Mouse (Mus musculus) spleen, adult 12 weeks (tissue): Measurements from ENCODE around the gene Hnrnpul2.
A peak's percentile ranks its signal among the peaks of the same experiment; 100 is the strongest.

ENCODE experiments used
- DNase-seq: peaks from one replicate; pipeline ENCODE4 v3.0.0; 2022; ENCODE audit warnings: low spot score

Hnrnpul2 gene

DNA sequence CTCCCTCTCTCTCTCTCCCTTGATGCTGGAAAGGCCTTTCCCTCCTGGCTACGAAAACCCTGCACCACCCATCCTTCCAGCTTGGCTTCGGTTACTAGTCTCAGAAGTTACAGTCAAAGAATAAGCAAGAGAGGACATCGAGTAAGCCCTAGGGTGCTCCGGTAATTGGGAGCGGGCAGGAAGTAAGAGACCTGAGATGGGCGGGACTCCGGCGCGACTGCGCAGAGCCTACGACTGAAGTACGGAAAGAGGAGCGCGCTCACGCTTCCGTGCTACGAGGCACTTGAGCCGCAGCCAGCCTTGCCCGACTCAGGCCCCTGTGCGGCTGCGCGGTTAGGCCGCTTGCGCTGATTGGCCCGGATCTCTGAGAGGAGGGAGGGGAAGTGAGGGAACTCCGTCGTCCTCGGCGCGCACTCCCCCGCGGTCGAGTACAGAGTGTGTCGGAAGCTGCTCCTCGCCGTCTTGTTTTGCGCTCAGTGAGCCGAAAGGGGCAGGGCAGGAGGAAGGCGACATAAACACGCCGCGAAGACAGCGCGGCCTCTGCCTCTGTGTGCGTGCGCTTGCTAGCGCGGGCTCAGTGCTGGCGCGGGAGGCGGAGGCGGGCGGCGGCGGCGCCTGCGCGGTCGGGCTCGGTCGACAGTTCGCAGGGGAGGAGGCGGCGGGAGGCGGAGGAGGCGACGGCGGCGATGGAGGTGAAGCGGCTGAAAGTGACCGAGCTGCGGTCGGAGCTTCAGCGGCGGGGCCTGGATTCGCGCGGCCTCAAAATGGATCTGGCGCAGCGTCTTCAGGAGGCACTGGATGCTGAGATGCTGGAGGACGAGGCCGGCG, at the start of gene Hnrnpul2:
Hnrnpul2 (plus strand) TSS at position 415 of the 828 bp plus-strand sequence.
- peak; percentile 95 for DNase-seq

DNA sequence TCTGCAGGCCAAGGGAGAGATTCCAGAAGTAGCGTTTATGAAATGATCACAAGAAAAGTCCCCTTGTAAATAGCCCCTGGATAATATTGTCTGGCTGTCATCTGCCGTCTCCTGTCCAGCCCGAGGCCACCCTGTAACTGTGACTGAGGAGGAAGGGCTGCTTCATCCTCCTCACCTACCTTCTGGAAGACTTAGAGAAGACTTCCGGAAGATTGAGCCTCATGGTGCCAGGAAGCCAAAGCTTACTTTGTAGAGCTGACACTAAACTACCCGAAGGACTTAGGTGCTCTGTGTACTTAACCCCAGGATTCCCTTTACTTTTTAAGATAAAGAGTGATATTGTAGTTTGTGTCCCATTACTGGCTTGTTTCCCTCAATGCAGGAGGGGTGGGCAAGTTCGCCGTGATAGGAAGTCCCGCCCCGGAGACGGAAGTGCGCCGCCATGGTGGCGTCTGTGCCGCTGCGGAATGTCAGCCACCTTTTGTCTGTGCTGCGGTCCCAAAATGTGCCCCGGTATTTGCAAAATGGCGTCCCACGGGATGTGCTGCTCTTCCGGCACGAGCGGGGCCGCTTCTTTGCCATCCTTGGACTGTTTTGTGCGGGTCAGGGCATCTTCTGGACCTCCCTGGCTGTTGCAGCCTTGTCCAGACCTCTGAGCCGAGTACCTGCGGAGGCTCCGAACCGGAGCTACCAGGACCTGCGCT, 49.1 kb upstream of the Hnrnpul2 start, which contains the start of gene Tmem223:
Tmem223 (plus strand) TSS at position 430 of the 704 bp plus-strand sequence.
- peak; percentile 67 for DNase-seq

DNA sequence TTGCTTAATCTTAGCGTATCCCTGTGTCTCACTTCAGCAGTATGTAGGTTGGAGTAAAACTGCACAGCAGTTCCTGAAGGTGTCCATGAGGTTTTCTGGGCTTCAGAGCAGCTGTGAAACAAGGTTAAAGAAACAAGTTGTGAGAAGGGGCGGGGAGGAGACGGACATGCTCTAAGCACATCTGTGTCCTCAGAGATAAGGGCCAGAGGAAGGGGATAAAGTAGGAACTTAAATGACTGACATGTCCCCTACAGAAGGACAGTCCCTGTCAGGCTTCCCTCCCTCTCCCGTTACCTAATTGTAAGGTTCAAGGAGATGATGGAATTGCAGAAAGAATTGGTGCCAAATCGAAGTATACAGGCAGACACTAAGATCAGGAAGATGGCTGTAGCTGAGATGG, 46.8 kb upstream of the Hnrnpul2 start:
- no peak for DNase-seq

DNA sequence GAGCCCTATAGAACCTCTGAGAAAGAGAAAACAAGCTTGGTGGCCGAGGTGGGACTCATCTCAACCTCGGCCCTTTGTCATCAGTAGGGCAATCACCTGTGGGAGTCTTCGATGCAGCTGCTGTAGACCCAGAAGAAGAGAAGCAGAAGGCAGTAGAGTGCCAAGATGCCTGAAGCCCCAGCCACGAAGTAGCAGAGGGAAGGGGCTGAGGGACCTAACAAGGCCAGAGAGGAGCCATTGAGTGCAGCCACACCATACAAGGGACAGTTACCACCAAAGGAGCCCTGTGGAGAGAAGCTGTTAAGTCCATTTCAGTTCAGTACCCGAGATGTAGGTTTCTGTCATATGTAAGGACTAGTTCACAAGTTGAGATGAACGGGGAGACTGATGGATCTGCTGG, 46.4 kb upstream of the Hnrnpul2 start:
- no peak for DNase-seq

DNA sequence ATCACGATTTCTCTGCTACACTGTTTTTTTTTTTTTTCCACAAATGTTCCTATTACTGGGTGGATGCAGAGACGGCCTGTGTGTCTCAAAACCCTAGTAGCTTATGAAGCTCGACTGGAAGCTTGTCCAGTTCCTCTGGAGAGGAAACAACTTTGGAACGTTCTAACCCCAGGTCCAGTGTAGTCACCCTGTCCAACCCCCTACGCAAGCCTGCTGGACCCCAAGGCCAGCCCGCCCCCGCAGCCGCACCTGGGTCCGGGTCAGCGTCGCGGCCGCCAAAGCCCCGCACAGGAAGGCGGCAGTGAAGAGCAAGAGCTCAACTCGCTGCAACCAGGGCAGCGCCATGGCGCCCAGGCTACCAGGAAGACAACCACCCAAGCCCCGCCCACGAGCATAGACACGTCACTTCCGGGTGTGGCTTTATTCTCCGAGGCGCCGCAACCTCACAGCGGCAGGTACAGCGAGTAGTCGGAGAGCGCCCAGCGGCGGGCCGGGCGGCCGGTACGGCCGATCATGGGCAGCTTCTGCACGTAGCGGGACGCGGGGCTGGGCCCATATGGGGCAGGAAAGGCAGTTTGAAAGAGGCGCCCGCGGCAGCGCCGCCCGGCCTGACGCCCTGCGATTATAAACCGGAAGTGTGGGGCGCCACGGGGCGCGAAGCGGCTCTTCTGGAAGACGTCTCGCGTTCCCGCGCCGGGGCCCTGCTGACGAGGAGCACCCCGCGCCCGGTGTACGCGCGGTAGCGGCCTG, 45.5 kb upstream of the Hnrnpul2 start, which contains the start of gene Tmem179b:
Tmem179b (minus strand) TSS at position 382 of the 750 bp plus-strand sequence.
- peak; percentile 97 for DNase-seq

DNA sequence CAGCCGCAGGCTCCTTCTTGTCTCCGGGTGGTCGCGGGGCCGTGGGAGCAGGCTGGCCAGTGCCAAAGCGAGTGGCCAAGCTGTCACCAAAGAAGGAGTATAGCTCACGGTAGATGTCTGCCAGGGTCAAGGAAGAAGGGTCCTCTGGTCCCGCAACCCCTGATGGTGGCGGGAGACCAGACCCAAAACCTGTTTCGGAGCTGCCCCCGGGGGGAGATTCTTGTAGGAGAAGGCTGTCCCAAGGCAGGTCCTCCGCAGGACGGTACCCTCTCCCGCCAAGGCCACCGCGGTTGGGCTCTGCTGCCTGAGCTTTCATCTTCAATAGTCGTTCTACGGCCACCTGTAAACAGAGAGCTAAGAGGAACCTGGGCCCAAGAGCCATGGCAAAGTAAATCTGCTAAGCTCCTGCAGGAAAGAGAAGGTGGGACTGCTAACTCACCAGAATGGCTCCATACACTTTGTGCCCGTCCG, 44.8 kb upstream of the Hnrnpul2 start:
- DNase-seq, result peak; percentile 11

DNA sequence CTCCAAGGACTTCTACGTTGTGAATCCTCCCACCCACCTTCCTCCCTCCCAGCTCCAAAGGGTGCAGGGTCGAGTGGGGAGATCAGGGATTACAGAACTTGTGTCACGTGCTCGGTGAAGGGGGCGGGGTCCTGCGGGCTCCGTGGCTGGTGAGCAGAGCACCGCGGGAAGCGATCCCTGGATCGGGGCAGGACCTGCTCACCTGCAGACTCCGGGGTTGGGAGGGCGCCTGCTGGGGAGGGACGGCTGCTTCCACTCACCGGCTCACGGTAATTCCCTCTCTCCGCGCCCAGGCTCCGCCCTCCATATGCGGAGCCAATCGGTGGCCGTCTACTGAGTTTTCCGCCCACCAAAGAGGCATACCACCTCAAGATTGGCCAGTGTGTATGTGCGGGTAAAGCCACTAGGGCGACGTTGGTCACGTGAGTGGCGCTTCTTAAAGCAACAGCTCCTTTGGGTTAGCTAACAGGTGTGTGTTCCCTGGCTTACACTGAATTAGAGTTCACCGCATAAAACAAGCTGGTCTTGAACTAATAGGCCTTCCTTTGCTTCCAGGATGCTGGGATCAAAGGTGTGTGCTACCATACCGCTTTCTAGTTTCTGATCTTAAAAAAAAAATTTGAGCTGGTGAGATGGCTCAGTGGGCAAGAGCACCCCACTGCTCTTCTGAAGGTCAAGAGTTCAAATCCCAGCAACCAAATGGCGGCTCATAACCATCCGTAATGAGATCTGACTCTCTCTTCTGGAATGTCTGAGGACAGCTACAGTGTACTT, 33.6 kb upstream of the Hnrnpul2 start, which contains the start of gene Taf6l:
Taf6l (minus strand) TSS at position 410 of the 774 bp plus-strand sequence.
- DNase-seq, result peak; percentile 88

DNA sequence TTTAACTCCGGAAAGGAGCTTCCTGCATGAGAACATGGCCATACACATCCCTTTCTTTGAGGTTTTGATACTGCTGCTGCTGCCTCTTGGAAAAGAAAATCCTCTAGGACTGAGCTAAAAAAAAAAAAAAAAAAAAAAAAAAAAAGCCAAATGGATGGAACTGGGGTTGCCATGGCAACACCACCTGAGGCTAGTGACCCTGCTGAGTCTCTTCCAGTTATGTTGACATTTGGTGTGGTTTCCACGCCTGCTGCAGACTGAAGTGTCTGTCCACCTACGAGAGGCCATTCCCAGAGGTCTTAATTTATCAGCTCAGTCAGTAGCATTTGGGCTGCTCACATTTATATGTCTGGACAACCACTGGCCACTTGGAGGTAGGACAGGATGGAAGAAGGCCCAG, 31.3 kb upstream of the Hnrnpul2 start:
- DNase-seq, result no peak

DNA sequence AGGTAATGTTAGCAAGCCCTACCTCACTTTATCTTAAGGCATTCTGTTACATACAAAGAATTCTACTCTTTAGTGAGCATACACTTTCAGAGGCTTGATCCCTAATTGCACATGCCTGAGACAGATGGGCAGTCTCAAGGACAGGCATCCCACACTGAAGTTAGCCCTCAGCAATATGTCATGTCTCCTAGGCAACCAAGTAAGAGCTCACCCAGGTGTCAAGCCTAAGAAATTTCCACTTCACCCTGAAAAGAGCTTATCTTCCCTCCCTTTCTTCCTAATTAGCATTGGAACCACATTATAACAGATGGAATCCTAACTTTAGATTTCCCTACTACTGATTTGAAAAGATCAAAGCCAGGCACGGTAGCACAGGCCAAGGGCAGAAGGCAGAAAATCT, 30.6 kb upstream of the Hnrnpul2 start:
- DNase-seq, result no peak

DNA sequence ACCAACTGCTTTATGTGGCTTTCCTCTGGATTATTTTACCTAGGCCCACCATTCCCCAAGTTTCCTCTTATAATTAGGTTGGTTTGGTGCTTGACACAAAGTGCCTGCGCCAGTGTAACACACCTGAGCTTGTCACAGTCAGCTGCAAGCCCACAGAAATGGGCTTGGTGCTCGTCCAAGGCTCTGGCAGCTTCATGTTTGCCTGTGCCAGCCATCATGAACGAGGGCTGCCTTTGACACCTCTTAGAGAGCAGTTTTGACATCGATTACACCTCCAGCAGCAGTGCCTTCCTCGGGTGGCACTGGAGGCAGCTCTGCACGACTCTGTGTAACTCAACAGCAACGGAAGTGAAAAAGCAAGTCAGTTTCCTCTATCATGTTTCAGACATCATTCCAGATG, 29.6 kb upstream of the Hnrnpul2 start:
- DNase-seq, result no peak

DNA sequence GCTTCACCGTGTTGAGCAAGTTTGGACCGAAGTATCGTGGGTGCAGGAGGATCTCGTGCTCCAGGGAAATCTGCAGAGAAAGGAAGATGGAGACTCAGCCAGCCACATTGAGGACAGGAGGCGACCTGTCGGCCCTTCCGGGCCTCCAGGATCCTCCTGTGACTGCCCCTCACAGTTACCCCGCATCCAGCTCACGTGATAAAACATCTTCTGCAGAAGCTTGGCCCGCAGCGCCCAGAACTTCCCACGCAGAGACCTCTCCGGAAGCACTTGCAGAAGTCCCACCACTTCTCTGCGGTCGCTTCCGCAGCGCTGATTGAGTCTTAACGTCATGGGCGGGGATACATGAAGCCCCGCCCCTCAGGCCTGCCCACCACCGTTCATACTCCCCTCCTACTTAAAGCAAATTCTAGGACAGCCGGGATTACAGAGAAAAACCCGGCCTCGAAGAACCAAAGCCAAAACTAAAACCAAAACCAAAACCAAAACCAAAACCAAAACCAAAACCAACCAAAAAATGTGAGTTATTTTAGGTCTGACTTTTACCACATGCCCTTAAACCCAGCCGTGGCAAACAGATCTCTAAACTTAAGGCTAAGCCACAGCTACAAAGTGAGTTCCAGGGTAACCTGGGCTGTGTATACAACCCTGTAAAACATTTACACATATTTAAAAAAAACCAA, 21.4 kb upstream of the Hnrnpul2 start, which contains the start of gene Polr2g:
Polr2g (minus strand) TSS at position 314 of the 683 bp plus-strand sequence.
- peak; percentile 75 for DNase-seq

DNA sequence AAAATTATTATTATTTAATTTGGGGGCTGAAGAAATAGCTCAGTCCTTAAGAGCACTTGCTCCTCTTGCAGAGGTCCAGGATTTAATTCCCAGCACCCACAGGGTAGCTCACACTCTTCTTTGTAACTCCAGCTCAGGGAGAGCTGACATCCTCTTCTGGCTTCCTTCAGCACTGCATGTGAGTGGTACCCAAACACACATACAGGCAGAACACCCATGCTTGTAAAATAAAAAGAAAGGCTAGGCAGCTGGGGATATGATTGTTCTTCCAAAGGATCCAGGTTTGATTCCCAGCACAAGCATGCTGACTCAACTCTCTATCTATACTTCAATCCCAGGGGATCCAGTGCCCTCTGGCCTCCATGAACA, 20.9 kb upstream of the Hnrnpul2 start:
- DNase-seq, result no peak

DNA sequence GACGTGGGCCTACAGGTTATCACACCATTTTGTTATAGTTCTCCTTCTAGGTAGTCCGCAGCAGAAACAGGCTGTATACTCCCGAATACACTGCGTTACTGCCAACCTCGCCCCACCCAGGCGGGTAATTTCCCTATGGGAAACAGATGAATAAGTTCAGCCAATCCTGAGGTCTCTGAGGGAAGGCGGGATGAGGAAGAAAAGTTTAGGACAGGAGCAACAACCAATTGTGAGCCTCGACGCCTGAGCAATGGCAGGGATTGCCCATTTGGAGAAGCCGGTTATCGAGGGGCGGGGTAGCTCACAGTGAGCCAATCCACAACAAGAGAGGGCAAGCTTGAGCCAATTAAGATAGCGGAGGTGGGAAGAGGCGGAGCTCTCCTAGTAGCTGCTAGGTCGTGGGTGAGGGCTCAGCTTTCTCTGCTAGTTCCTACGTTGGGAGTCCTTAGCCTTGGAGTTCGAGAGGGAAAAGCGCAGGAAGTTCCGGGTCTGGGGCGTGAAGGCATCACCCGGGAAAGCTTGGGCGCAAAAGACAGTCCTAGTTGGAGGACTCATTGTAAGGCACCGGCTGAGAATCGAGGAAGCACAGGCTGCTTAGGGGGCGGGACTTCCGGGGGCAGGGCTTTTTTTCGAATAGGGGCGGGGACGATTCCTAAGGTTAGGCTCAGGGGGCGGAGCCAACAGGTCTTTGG, 17.5 kb upstream of the Hnrnpul2 start, which contains the start of gene Zbtb3:
Zbtb3 (plus strand) TSS at position 426 of the 692 bp plus-strand sequence.
- DNase-seq, result peak; percentile 90

DNA sequence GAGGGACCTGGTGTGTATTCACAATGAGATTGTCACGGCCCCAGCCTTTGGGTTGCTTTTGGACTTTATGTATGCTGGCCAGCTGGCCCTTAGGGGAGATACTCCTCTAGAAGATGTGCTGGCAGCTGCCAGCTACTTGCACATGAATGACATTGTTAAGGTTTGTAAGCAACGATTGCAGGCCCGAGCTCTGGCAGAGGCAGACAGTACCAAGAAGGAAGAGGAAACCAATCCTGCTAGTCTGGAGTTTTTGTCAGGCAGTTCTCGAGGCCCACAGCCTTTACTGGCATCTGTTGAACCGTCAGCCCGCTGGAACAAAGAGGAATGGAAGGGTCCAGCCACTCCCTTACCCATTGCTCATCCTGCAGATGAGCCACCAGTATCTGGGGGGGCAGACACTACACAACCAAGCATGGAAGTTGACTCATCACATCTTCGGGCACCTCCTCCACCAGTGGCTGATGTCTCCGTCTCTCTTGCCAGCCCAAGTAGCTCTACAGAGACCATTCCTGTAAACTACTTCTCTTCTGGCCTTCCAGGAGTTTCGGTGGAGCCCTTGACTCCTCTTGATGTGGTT, 16.5 kb upstream of the Hnrnpul2 start:
- no peak for DNase-seq

DNA sequence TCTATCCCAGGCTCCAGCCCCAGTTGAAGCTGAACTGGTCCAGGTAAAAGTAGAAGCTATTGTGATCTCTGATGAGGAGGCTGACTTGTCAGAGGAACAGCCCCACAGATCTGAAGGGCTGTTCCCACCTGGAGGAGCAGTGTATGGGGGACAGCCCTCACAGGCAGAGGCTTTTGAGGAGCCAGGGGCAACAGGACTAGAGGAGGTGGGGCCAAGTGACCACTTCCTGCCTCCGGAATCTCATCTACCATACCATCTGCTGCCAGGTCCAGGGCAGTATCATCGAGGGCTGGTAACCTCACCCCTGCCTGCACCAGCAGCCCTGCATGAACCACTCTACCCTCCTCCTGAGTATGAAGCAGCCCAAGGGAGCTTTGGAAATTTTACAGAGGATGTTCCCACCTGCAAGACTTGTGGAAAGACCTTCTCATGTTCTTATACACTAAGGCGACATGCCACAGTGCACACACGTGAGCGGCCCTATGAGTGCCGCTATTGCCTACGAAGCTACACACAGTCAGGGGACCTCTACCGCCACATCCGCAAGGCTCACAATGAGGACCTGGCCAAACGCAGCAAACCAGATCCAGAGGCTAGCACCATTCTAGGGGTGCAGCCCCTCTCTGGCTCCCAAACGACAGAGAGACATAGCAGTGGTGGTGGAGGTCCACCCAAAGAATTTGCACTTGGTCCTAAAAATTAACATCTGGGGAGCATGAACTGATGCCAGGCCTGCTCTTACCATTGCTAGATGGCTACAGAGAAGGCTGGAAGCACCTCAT, 15.7 kb upstream of the Hnrnpul2 start:
- DNase-seq, result no peak

DNA sequence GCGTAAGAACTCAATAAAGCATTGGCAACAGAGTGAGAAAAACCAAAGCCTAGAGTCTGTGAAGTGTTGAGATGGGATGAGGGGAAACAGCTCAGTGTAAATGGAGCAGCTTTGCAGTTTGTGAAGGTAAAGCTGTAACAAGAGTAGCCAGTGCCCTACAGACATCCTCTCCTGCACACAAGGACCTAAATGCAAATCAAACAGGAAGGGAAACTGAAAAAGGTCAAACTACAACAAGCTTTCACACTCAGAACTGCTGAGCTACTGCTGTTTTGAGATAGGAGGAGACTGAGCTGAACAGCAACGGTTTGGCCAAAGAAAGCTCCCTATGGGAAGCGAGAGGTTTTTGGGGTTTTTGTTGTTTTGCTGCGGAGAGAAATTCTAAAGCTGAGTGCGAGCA, 13.0 kb upstream of the Hnrnpul2 start:
- DNase-seq, result no peak

DNA sequence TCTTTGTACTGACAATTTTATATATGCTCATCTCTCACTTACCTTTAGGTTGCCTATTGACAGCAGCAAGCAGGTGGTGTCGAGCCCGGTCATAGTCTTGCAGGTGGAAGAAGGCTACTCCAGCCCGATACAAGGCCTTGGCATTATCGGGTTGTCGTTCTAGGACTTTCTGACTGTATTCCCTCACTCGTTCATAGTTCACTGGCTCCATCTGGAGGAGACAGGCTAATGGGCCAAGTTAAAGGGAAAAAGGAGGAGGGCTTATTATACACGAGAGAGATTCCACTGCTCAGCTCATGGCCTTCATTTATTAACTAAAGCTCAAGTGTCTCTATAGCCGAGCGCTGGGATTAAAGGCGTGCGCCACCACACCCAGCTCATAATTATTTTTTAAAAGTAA, 4.0 kb upstream of the Hnrnpul2 start:
- DNase-seq, result no peak

DNA sequence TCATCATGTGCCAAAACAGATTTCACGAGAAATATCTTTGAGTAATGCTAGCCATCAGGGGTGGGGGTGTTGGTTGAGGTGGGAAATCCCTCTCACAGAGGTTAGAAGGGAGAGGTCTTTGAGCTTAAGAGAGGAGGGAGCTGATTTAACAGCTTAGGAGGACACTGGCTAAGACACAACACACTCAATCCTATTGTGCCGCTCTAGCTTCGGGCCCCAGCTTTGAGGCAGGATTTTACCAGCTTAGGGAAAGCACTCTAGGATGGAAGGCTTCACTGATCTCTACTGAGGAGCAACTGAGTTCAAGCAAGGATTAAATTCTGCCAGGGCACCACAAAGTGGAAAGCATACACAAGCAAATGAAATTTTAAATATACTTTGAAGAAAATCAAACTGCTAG, 2.8 kb upstream of the Hnrnpul2 start:
- no peak for DNase-seq

DNA sequence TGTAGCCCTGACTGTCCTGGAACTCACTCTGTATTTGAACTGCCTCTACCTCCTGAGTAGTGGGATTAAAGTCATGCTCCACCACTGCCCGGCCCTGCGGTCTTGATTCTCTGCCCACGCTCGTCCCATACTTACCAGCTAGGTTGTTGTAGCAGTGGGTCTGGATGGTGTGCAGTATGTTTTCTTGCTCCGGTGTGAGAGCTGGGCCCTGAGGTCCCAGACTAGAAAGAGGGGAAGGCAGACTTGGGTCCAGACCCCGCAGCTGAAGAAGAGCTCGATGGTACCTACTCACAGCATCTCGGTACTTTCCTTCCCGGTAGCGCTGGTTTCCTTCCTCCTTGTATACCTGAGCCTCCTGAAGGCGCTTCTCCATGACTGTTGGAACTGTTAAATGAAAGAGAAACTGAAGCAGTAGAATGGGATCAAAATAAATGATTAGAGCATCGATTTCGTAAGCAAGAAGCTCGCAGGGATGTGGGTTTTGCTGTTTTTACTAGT, 1.5 kb upstream of the Hnrnpul2 start:
- no peak for DNase-seq
